Mouse (Mus musculus): Measurements from ENCODE around the gene Lcn9.

- no peak for TF ChIP-seq CTCF (IDR thresholded peaks at IDR 0.05; ENCODE audit: extremely low read depth, insufficient read depth, low read length)
- TF ChIP-seq POLR2A (IDR thresholded peaks at IDR 0.05; ENCODE audit: extremely low read depth, insufficient read depth, low read length) = no peak
These were observed 48.3 kb upstream of the Lcn9 start for GRCm38 (mm10) chr2:25774640-25775039.

All from cortical plate, adult 2 months (tissue).